Mouse (Mus musculus) heart, embryonic 11.5 days (tissue): ENCODE measurements around the gene Hsd3b7. TPM values are rescaled to one million over a fixed set of nuclear protein-coding genes. Genes with fewer than 3 reads are reported as not detected.

ENCODE experiments used
- ATAC-seq: fragments of 200-750 bp; cut with Nextera tagmentation; replicated peaks from 2 replicates; pipeline ENCODE4 v1.8.0; 2017; ENCODE audit warnings: moderate library complexity; ENCODE audit not compliant: insufficient number of reproducible peaks, low FRiP score, low TSS enrichment
- H3K27ac ChIP-seq: fragments of 300-500 bp; sonication (generic); 2 replicates; pipeline ENCODE4 v1.5.1; 2014; ENCODE audit warnings: mild to moderate bottlenecking, low read depth, low read length
- H3K27me3 ChIP-seq: fragments of 300-500 bp; sonication (generic); 2 replicates; pipeline ENCODE4 v1.6.1; 2014; ENCODE audit warnings: mild to moderate bottlenecking, low read length, mixed read lengths; ENCODE audit not compliant: control insufficient read depth, insufficient read depth
- H3K36me3 ChIP-seq: fragments of 300-500 bp; sonication (generic); 2 replicates; pipeline ENCODE4 v1.6.1; 2014; ENCODE audit warnings: mild to moderate bottlenecking, low read length, moderate library complexity, mixed read lengths; ENCODE audit not compliant: control insufficient read depth, insufficient read depth
- H3K4me1 ChIP-seq: fragments of 300-500 bp; sonication (generic); 2 replicates; pipeline ENCODE4 v1.6.1; 2014; ENCODE audit warnings: low read length; ENCODE audit not compliant: control insufficient read depth, insufficient read depth
- H3K4me2 ChIP-seq: fragments of 300-500 bp; sonication (generic); 2 replicates; pipeline ENCODE4 v1.6.1; 2014; ENCODE audit warnings: mild to moderate bottlenecking, moderate library complexity
- H3K4me3 ChIP-seq: fragments of 300-500 bp; sonication (generic); 2 replicates; pipeline ENCODE4 v1.5.1; 2014; ENCODE audit warnings: low read depth, low read length
- H3K9ac ChIP-seq: fragments of 300-500 bp; sonication (generic); 2 replicates; pipeline ENCODE4 v1.6.1; 2014; ENCODE audit warnings: mild to moderate bottlenecking, low read depth, low read length, moderate library complexity
- H3K9me3 ChIP-seq: fragments of 300-500 bp; sonication (generic); replicated peaks from 2 replicates; pipeline ENCODE4 v1.6.1; 2016; ENCODE audit warnings: low read length; ENCODE audit not compliant: control insufficient read depth
- WGBS: fragments of 180-500 bp; shearing (Covaris S2); extraction: QIAGEN DNeasy Blood & Tissue Kit; methylation state at CpG from one replicate; pipeline ENCODE4 v1.1.7; 2014; ENCODE audit not compliant: insufficient replicate concordance; 5-methylcytosine and 5-hydroxymethylcytosine counted together
- polyA plus RNA-seq: library from polyadenylated mRNA; unstranded; fragments of >200 nt; fragmentation: Nextera tagmentation; extraction: Ambion mirVana; gene quantifications from 2 replicates; pipeline ENCODE4 v1.2.1, GENCODE M21; 2014

Hsd3b7 gene
- 18.1 and 23.5 TPM in 2 replicates for polyA plus RNA-seq

- peaks cover 32% of the 10 kb centered on the region for H3K36me3 ChIP-seq
- H3K4me3 ChIP-seq = peak within 1 kb of the TSS; percentile 26
- peak within 1 kb of the TSS; percentile 51 for H3K27ac ChIP-seq
- H3K9me3 ChIP-seq = no peaks in the 10 kb centered on the region
- H3K9ac ChIP-seq = peak within 1 kb of the TSS; percentile 50
- WGBS = 27% methylated on average over 6 of the region's 6 CpGs
- ATAC-seq = peak; percentile 67
- peak within 1 kb of the TSS; percentile 61 for H3K4me2 ChIP-seq
- peaks cover 3% of the 10 kb centered on the region; the same call in 1 of the 2 replicates for H3K4me1 ChIP-seq
- H3K27me3 ChIP-seq = no peaks in the 10 kb centered on the region
Observed at GRCm38 (mm10) chr7:127800435-127801009, at the start of gene Hsd3b7. Hsd3b7 (plus strand) TSS chr7:127800604.

GRCm38 (mm10) chr7:127751619-127752018, 48.8 kb upstream of the Hsd3b7 start:
- no peak overlapping the region for H3K4me3 ChIP-seq
- H3K36me3 ChIP-seq = peaks cover 37% of the 10 kb centered on the region
- ATAC-seq = no peak
- WGBS = 88% methylated on average over 5 of the region's 5 CpGs
- no peak overlapping the region for H3K9ac ChIP-seq
- H3K27me3 ChIP-seq = peaks cover 18% of the 10 kb centered on the region
- H3K9me3 ChIP-seq = no peaks in the 10 kb centered on the region
- no peak overlapping the region for H3K27ac ChIP-seq
- H3K4me2 ChIP-seq = no peak overlapping the region
- peaks cover 11% of the 10 kb centered on the region; the same call in 1 of the 2 replicates for H3K4me1 ChIP-seq

GRCm38 (mm10) chr7:127752069-127752468, 48.3 kb upstream of the Hsd3b7 start:
- Histone ChIP-seq H3K27ac (no peak overlapping the region), H3K4me3 (no peak overlapping the region), H3K4me2 (no peak overlapping the region), H3K4me1 (peaks cover 11% of the 10 kb centered on the region; the same call in 1 of the 2 replicates), H3K9ac (no peak overlapping the region), H3K9me3 (no peaks in the 10 kb centered on the region), H3K36me3 (peaks cover 38% of the 10 kb centered on the region), H3K27me3 (peaks cover 23% of the 10 kb centered on the region)
- 90% methylated on average over 27 of the region's 27 CpGs for WGBS
- no peak for ATAC-seq

- WGBS = 68% methylated on average over 5 of the region's 5 CpGs
- Histone ChIP-seq H3K9ac (no peak overlapping the region), H3K4me1 (peaks cover 1% of the 10 kb centered on the region; the same call in 1 of the 2 replicates), H3K27me3 (peaks cover 32% of the 10 kb centered on the region), H3K9me3 (no peaks in the 10 kb centered on the region), H3K27ac (no peak overlapping the region), H3K4me3 (no peak overlapping the region), H3K36me3 (peaks cover 43% of the 10 kb centered on the region), H3K4me2 (no peak overlapping the region)
- ATAC-seq = no peak
Observed at GRCm38 (mm10) chr7:127753158-127753557, 47.2 kb upstream of the Hsd3b7 start.

GRCm38 (mm10) chr7:127753741-127754140, 46.7 kb upstream of the Hsd3b7 start:
- ATAC-seq = no peak
- no peaks in the 10 kb centered on the region for H3K9me3 ChIP-seq
- no peak overlapping the region for H3K9ac ChIP-seq
- peaks cover 34% of the 10 kb centered on the region for H3K27me3 ChIP-seq
- peaks cover 43% of the 10 kb centered on the region for H3K36me3 ChIP-seq
- WGBS = 84% methylated on average over 7 of the region's 7 CpGs
- H3K4me1 ChIP-seq = no peaks in the 10 kb centered on the region
- no peak overlapping the region for H3K27ac ChIP-seq
- no peak overlapping the region for H3K4me3 ChIP-seq
- H3K4me2 ChIP-seq = no peak overlapping the region

- Histone ChIP-seq H3K4me2 (peak overlapping the region; percentile 21), H3K27me3 (peaks cover 36% of the 10 kb centered on the region), H3K9ac (no peak overlapping the region), H3K36me3 (peaks cover 18% of the 10 kb centered on the region), H3K27ac (no peak overlapping the region), H3K4me1 (peaks cover 9% of the 10 kb centered on the region), H3K9me3 (no peaks in the 10 kb centered on the region), H3K4me3 (no peak overlapping the region)
- ATAC-seq = no peak
- 13% methylated on average over 6 of the region's 6 CpGs for WGBS
Observed at GRCm38 (mm10) chr7:127759716-127760115, 40.7 kb upstream of the Hsd3b7 start.

GRCm38 (mm10) chr7:127760478-127760877, 39.9 kb upstream of the Hsd3b7 start:
- no peak for ATAC-seq
- WGBS = 81% methylated on average over 3 of the region's 3 CpGs
- no peak overlapping the region for H3K4me2 ChIP-seq
- H3K4me3 ChIP-seq = no peak overlapping the region
- H3K9ac ChIP-seq = no peak overlapping the region
- no peaks in the 10 kb centered on the region for H3K9me3 ChIP-seq
- H3K27me3 ChIP-seq = peaks cover 33% of the 10 kb centered on the region
- H3K36me3 ChIP-seq = peaks cover 15% of the 10 kb centered on the region
- peaks cover 9% of the 10 kb centered on the region for H3K4me1 ChIP-seq
- H3K27ac ChIP-seq = no peak overlapping the region

GRCm38 (mm10) chr7:127761026-127761425, 39.4 kb upstream of the Hsd3b7 start:
- Histone ChIP-seq H3K9ac (no peak overlapping the region), H3K4me1 (peaks cover 9% of the 10 kb centered on the region), H3K9me3 (no peaks in the 10 kb centered on the region), H3K27ac (no peak overlapping the region), H3K27me3 (peaks cover 30% of the 10 kb centered on the region), H3K4me3 (no peak overlapping the region), H3K36me3 (peaks cover 16% of the 10 kb centered on the region), H3K4me2 (no peak overlapping the region)
- ATAC-seq = 0 out of 2 replicates have a peak, but pooled peaks have one; percentile 20
- WGBS = 33% methylated on average over 7 of the region's 7 CpGs

- WGBS = 90% methylated on average over 4 of the region's 4 CpGs
Observed at GRCm38 (mm10) chr7:127763642-127764041, 36.8 kb upstream of the Hsd3b7 start.

More at GRCm38 (mm10) chr7:127763642-127764041, 36.8 kb upstream of the Hsd3b7 start:
- Histone ChIP-seq H3K4me2 (no peak overlapping the region), H3K9ac (no peak overlapping the region), H3K9me3 (no peaks in the 10 kb centered on the region), H3K4me1 (peaks cover 9% of the 10 kb centered on the region), H3K27me3 (peaks cover 8% of the 10 kb centered on the region), H3K4me3 (no peak overlapping the region), H3K36me3 (peaks cover 19% of the 10 kb centered on the region), H3K27ac (no peak overlapping the region)
- no peak for ATAC-seq
